Mouse (Mus musculus): ENCODE measurements around the gene Rbl1. TPM values are rescaled to one million over a fixed set of nuclear protein-coding genes. Genes with fewer than 3 reads are reported as not detected.
"Not testable (repeated sequence)": the region's sequence is repeated elsewhere in the genome, so short reads cannot be mapped to it uniquely, and the experiment has no call there.

Gene Rbl1
- 1 to 10 TPM; 1.6 to 2.4 TPM for total RNA-seq (2021)
- long read RNA-seq, experiment 1, full-length matches to known transcripts, result 2 of 2 reads
- long read RNA-seq, experiment 1, partial matches to known transcripts, result 0 of 2 reads
- long read RNA-seq, experiment 1, other reads (novel, unspliced or antisense), result 0 of 2 reads
- long read RNA-seq, experiment 2, result 0 reads

- DNase-seq (ENCODE audit: extremely low spot score in 1 of 2, low spot score in 2 of 2), result peak; percentile 85
- intact Hi-C loops (cut with DNase I), result loop anchor here (5.0 kb wide), 2 partner anchors 67 to 73 kb away; partner anchors contain the start of genes Mroh8, Rpn2 and Samhd1
- no peak; the same call in 1 of the 2 replicates for TF ChIP-seq CTCF (IDR thresholded peaks at IDR 0.05)
- Histone ChIP-seq H3K27ac (peak within 1 kb of the TSS; percentile 96), H3K4me3 (peak within 1 kb of the TSS; percentile 95)
These were observed at the start of gene Rbl1 for GRCm38 (mm10) chr2:157204366-157205218. Rbl1 (minus strand) TSS chr2:157204534.

DNA sequence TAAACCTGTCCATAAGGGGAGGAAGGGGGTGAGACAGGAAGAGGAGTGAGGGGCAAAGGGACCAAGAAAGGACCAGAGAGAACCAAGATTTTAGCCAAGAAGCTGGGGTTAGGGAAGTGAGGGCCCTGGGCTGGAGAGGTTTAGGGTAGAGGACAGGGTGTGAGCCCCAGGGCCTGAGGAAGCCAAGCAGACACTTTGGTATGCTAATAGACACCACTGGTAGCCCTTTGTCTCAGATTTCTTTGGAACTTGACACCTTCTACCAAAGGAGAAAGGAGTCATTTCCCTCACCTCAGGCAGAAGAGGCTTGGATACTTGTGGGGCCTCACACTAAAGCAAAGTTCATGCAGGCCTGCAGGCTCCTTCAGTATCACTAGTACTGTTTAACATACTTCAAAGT, 43.8 kb upstream of the Rbl1 start:
- TF ChIP-seq CTCF (IDR thresholded peaks at IDR 0.05), result no peak
- intact Hi-C loops (cut with DNase I), result no loop called here

GRCm38 (mm10) chr2:157245603-157246002, 41.3 kb upstream of the Rbl1 start:
- no peak for TF ChIP-seq CTCF (IDR thresholded peaks at IDR 0.05)
- H3K4me3 ChIP-seq, result no peak overlapping the region
- no peak overlapping the region for H3K27ac ChIP-seq
- intact Hi-C loops (cut with DNase I), result no loop called here
- DNase-seq (ENCODE audit: extremely low spot score in 1 of 2, low spot score in 2 of 2), result no peak

More for the DNA sequence above, 43.8 kb upstream of the Rbl1 start:
- H3K4me3 ChIP-seq, result no peak overlapping the region
- DNase-seq (ENCODE audit: extremely low spot score in 1 of 2, low spot score in 2 of 2), result no peak
- no peak overlapping the region for H3K27ac ChIP-seq

- Histone ChIP-seq H3K4me3 (no peak overlapping the region), H3K27ac (no peak overlapping the region)
- intact Hi-C loops (cut with DNase I), result no loop called here
- TF ChIP-seq CTCF (IDR thresholded peaks at IDR 0.05), result no peak
- DNase-seq (ENCODE audit: extremely low spot score in 1 of 2, low spot score in 2 of 2), result no peak
These were observed 40.7 kb upstream of the Rbl1 start for GRCm38 (mm10) chr2:157245001-157245400.

- Histone ChIP-seq H3K27ac (no peak overlapping the region), H3K4me3 (no peak overlapping the region)
- DNase-seq (ENCODE audit: extremely low spot score in 1 of 2, low spot score in 2 of 2), result no peak
- no peak for TF ChIP-seq CTCF (IDR thresholded peaks at IDR 0.05)
- intact Hi-C loops (cut with DNase I), result no loop called here
These were observed 31.6 kb upstream of the Rbl1 start for GRCm38 (mm10) chr2:157235946-157236345.

DNA sequence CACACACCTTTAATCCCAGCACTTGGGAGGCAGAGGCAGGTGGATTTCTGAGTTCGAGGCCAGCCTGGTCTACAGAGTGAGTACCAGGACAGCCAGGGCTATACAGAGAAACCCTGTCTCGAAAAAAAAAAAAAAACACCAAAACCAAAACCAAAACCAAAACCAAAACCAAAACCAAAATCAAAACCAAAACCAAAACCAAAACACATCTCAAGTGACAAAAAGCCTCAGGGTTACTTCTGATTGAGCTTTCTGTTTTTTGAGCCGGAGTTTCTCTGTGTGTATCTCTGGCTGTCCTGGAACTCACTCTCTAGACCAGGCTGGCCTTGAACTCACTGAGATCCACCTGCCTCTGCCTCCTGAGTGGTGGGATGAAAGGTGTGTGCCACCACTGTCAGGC, 17.6 kb upstream of the Rbl1 start:
- DNase-seq (ENCODE audit: extremely low spot score in 1 of 2, low spot score in 2 of 2); intact Hi-C loops (cut with DNase I); H3K27ac ChIP-seq; H3K4me3 ChIP-seq: not testable (repeated sequence)

DNA sequence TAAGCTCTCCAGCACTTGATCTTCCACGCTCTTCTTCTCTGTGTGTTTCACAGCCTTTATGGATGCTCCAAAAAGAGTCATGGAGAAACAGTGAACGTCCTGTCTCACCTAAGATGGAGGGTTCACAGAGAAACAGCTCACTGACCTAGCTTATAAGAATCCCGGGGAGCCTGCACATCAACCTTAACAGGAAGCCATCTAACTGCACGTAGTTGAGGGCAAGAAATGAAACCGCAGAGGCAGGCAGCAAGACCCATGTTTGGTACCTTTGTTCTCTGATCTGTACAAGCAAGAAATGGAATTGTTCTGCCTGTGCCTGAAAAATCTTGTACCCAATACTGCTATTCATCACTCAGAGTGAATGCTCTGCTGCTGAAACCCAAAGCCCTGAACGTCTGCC, 15.8 kb upstream of the Rbl1 start:
- Histone ChIP-seq H3K27ac (no peak overlapping the region), H3K4me3 (no peak overlapping the region)
- no peak for DNase-seq (ENCODE audit: extremely low spot score in 1 of 2, low spot score in 2 of 2)
- no peak for TF ChIP-seq CTCF (IDR thresholded peaks at IDR 0.05)
- intact Hi-C loops (cut with DNase I), result no loop called here

DNA sequence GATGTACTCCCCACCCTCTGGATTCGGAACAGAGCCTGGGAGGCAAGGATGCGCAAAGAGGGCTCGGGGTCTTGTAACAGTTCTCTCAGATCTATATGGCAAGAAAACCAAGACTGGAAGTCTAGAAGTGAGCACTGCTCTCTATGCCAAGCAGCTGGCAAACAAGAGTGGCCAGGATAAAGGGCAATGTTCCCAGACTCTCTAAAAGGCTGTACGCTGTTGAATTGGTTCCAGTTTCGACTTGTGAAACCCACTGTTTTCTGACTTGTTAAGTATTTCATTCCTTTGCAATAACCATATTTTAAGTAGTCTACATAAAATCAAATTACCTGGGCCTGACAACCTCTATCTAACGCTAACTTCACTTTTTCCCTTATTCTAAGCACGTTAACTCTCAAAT, 7.4 kb upstream of the Rbl1 start:
- no peak for DNase-seq (ENCODE audit: extremely low spot score in 1 of 2, low spot score in 2 of 2)
- no peak overlapping the region for H3K4me3 ChIP-seq
- no peak overlapping the region for H3K27ac ChIP-seq
- intact Hi-C loops (cut with DNase I), result no loop called here
- TF ChIP-seq CTCF (IDR thresholded peaks at IDR 0.05), result no peak

- peak overlapping the region; percentile 96 for H3K27ac ChIP-seq
- peak overlapping the region; percentile 95 for H3K4me3 ChIP-seq
- intact Hi-C loops (cut with DNase I), result loop anchor here (5.0 kb wide), 2 partner anchors 66 to 74 kb away; partner anchors contain the start of genes Mroh8, Rpn2 and Samhd1
- TF ChIP-seq CTCF (IDR thresholded peaks at IDR 0.05), result peak; percentile 16
- DNase-seq (ENCODE audit: extremely low spot score in 1 of 2, low spot score in 2 of 2), result peak in 1 of 2 experiments; percentile 25
These were observed 622 bp downstream of the Rbl1 start for GRCm38 (mm10) chr2:157203459-157204365.

- DNase-seq (ENCODE audit: extremely low spot score in 1 of 2, low spot score in 2 of 2), result no peak
- H3K4me3 ChIP-seq, result no peak overlapping the region
- intact Hi-C loops (cut with DNase I), result loop anchor here (5.0 kb wide), 2 partner anchors 66 to 74 kb away; partner anchors contain the start of genes Mroh8, Rpn2 and Samhd1
- H3K27ac ChIP-seq, result no peak overlapping the region
- no peak for TF ChIP-seq CTCF (IDR thresholded peaks at IDR 0.05)
These were observed 1.3 kb downstream of the Rbl1 start for GRCm38 (mm10) chr2:157203026-157203425.

- no peak overlapping the region for H3K4me3 ChIP-seq
- DNase-seq (ENCODE audit: extremely low spot score in 1 of 2, low spot score in 2 of 2), result no peak
- intact Hi-C loops (cut with DNase I), result loop anchor here (5.0 kb wide), 2 partner anchors 65 to 75 kb away; partner anchors contain the start of genes Mroh8, Rpn2 and Samhd1
- H3K27ac ChIP-seq, result no peak overlapping the region
- no peak for TF ChIP-seq CTCF (IDR thresholded peaks at IDR 0.05)
These were observed 2.0 kb downstream of the Rbl1 start for GRCm38 (mm10) chr2:157202361-157202760.

Data from left cerebral cortex, adult 2 months (tissue).